Mouse (Mus musculus): Measurements from ENCODE around the gene Rps6ka5.

GRCm38 (mm10) chr12:100529172-100529571 lies 197.6 kb downstream of the Rps6ka5 start:
- TF ChIP-seq CTCF (conservative IDR thresholded peaks at IDR 0.05; ENCODE audit: insufficient read depth, insufficient read length, low read depth, low read length) (no peak), POLR2A (IDR thresholded peaks at IDR 0.05; ENCODE audit: low read depth, low read length) (no peak)

Measured in kidney, adult 2 months (tissue).